Mouse (Mus musculus) midbrain, embryonic 16.5 days (tissue): ENCODE measurements around the gene Sae1. TPM values are rescaled to one million over a fixed set of nuclear protein-coding genes. Genes with fewer than 3 reads are reported as not detected.

Source experiments
- ATAC-seq: fragments of 200-750 bp; cut with Nextera tagmentation; 2 replicates; pipeline ENCODE4 v1.8.0; 2017; ENCODE audit warnings: moderate TSS enrichment
- H3K27ac ChIP-seq: fragments of 300-500 bp; sonication (generic); 2 replicates; pipeline ENCODE4 v1.5.1; 2014; ENCODE audit warnings: mild to moderate bottlenecking, low read length, mixed read lengths
- H3K27me3 ChIP-seq: fragments of 300-500 bp; sonication (generic); 2 replicates; pipeline ENCODE4 v1.6.1; 2014; ENCODE audit warnings: low read depth, low read length, mixed read lengths; ENCODE audit not compliant: control insufficient read depth, insufficient read depth
- H3K36me3 ChIP-seq: fragments of 300-500 bp; sonication (generic); 2 replicates; pipeline ENCODE4 v1.6.1; 2014; ENCODE audit warnings: mild to moderate bottlenecking, low read length, moderate library complexity, mixed read lengths; ENCODE audit not compliant: control insufficient read depth, insufficient read depth
- H3K4me1 ChIP-seq: fragments of 300-500 bp; sonication (generic); 2 replicates; pipeline ENCODE4 v1.6.1; 2014; ENCODE audit warnings: mild to moderate bottlenecking, low read length, mixed read lengths; ENCODE audit not compliant: control insufficient read depth, insufficient read depth
- H3K4me2 ChIP-seq: fragments of 300-500 bp; sonication (generic); 2 replicates; pipeline ENCODE4 v1.6.1; 2014; ENCODE audit warnings: mild to moderate bottlenecking, low read length, mixed read lengths
- H3K4me3 ChIP-seq: fragments of 300-500 bp; sonication (generic); 2 replicates; pipeline ENCODE4 v1.5.1; 2014; ENCODE audit warnings: low read depth, mild to moderate bottlenecking, low read length, moderate library complexity, mixed read lengths
- H3K9ac ChIP-seq: fragments of 300-500 bp; sonication (generic); 2 replicates; pipeline ENCODE4 v1.6.1; 2014; ENCODE audit warnings: low read depth, low read length, mixed read lengths
- H3K9me3 ChIP-seq: fragments of 300-500 bp; sonication (generic); replicated peaks from 2 replicates; pipeline ENCODE4 v1.6.1; 2014; ENCODE audit warnings: mild to moderate bottlenecking, low read length, mixed read lengths; ENCODE audit not compliant: control insufficient read depth, poor library complexity, severe bottlenecking
- WGBS: fragments of 180-500 bp; shearing (Covaris S2); extraction: QIAGEN DNeasy Blood & Tissue Kit; methylation state at CpG from one replicate; pipeline ENCODE4 v1.1.7; 2014; 5-methylcytosine and 5-hydroxymethylcytosine counted together
- polyA plus RNA-seq: library from polyadenylated mRNA; unstranded; fragments of >200 nt; fragmentation: Nextera tagmentation; extraction: Ambion mirVana; gene quantifications from 2 replicates; pipeline ENCODE4 v1.2.1, GENCODE M21; 2015

The Sae1 gene
- 239 and 255 TPM in 2 replicates for polyA plus RNA-seq

DNA sequence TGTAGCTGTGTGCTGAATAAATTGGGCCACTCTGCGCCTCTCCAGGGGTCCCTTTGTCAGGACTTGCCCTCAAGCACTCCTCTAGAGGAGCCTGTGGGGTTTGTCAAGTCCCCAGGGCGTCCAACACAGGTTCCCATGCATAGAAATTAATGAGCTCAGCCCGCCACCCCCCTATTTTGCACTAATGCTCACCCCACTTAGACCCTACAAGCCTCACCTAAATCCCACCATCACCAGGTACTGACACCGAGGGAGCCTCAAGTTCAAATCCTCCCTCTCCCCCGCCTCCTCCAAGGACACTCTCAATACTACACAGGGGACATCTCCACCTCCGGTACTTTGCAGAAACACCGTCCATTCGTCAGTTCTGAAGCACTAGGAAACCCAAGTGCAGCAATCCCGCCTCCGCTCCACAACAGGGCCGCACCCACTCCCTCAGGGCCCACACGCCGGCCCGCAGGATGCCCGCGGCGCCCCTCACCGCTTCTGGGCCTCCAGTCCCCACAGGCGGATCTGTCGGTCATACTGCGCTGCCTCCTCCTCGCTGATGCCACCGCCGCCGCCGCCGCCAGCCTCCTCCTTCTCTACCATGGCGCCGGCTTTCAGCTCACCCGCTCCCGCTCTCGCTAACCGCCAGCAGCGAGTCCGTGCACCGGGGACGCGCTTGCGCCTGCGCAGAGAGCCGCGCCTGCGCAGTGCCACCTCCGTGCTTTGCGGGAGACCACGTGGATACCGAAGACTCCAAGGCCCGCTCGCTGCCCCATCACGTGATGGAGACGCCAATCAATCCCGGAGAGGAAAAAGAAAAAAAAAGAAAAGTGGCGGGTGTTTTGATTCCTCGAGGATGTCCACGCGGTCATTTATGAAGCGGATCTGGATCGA is at the start of gene Sae1:
Gene Sae1 (minus strand): TSS at position 647 of the 882 bp plus-strand sequence.
- H3K27me3 ChIP-seq = no peaks in the 10 kb centered on the region
- H3K4me2 ChIP-seq = peak within 1 kb of the TSS; percentile 81
- WGBS = 1% methylated on average over 58 of the region's 58 CpGs
- peak within 1 kb of the TSS; percentile 95 for H3K4me3 ChIP-seq
- peak within 1 kb of the TSS; percentile 93 for H3K9ac ChIP-seq
- no peaks in the 10 kb centered on the region for H3K36me3 ChIP-seq
- H3K9me3 ChIP-seq = no peaks in the 10 kb centered on the region
- ATAC-seq = peak; percentile 91
- peaks cover 19% of the 10 kb centered on the region for H3K4me1 ChIP-seq
- H3K27ac ChIP-seq = peak within 1 kb of the TSS; percentile 83

DNA sequence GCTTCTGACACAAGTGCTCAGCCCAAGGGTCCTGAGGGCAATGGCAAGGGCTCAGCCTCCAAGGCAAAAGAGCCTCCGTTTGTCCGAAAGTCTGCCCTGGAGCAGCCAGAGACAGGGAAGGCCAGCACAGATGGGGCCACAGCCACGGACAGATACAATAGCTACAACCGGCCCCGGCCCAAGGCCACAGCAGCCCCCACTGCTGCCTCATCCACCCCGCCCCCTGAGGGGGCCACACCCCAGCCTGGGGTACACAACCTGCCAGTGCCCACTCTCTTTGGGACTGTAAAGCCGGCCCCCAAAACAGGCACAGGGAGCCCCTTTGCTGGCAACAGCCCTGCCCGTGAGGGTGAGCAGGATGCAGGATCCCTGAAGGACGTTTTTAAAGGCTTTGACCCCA is 47.5 kb upstream of the Sae1 start:
- Histone ChIP-seq H3K4me1 (no peaks in the 10 kb centered on the region), H3K4me3 (no peak overlapping the region), H3K9me3 (no peaks in the 10 kb centered on the region), H3K4me2 (no peak overlapping the region), H3K27me3 (no peaks in the 10 kb centered on the region), H3K9ac (no peak overlapping the region), H3K36me3 (peaks cover 48% of the 10 kb centered on the region), H3K27ac (no peak overlapping the region)
- ATAC-seq = no peak
- WGBS = 91% methylated on average over 9 of the region's 9 CpGs

DNA sequence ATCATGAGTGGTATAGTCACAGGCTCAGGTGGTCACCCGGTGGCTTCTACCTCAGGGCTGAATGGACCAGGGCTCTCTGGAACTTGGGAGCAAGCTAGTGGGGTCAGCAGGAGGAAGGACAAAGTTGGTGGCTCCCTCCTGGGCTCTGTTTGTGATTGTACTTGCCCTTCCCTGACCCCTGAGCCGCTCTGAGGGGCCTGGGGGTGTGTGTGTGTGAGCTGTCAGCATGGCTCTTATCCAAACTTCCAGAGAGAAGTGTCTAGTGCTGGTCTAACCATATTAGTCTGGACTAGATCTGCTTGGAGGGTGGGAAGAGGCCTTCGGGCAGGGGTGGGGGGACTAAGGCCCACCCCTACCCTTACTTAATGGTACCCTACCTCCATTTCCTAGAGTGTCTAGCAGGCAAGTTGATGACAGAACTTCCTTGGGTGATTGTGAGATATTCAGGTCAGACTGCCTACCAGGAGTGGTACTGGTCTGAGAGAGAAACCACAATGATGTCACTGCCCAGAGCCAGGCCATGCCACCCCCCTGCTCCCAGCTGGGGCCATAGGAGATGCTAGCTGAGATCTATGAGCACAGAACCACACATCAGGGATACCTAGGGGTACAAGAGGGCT is 45.9 kb upstream of the Sae1 start:
- no peaks in the 10 kb centered on the region for H3K9me3 ChIP-seq
- H3K4me1 ChIP-seq = no peaks in the 10 kb centered on the region
- no peak overlapping the region for H3K27ac ChIP-seq
- no peak overlapping the region for H3K4me2 ChIP-seq
- WGBS = 81% methylated on average over 3 of the region's 3 CpGs
- H3K36me3 ChIP-seq = peaks cover 64% of the 10 kb centered on the region
- ATAC-seq = no peak
- no peak overlapping the region for H3K4me3 ChIP-seq
- H3K27me3 ChIP-seq = no peaks in the 10 kb centered on the region
- H3K9ac ChIP-seq = no peak overlapping the region

DNA sequence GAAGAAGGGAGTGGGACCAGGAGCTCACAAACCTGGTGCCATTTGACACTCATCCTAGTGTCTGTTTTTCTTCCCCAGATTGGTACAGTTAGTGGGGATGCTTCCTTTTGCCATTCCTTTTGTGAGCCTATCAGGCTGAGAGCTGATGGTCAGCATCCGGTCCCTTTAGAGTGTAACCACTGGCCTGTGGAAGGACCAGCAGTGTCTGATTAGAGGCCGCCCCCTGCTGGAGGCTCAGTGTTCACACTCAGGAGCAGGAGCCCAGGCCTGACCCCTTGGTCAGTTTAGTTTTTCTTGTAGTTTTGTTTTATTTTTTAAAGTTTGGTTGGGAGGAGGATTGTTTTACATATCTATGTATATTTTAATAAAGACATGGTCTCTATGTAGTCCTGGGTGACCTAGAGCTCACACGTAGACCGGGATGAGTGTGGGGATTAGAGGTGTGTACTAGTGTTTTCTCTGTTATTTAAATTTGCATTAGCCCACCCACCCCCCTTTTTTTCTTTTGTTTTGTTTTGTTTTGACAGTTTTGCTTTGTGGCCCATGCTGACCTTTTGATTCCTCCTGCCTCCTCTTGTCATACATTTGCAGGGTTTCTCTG is 38.6 kb upstream of the Sae1 start:
- Histone ChIP-seq H3K9me3 (no peaks in the 10 kb centered on the region), H3K4me3 (no peak overlapping the region), H3K4me2 (no peak overlapping the region), H3K36me3 (peaks cover 64% of the 10 kb centered on the region), H3K27me3 (no peaks in the 10 kb centered on the region), H3K27ac (no peak overlapping the region), H3K9ac (no peak overlapping the region), H3K4me1 (no peaks in the 10 kb centered on the region)
- peak; percentile 67; the same call in 1 of the 2 replicates for ATAC-seq
- WGBS = 51% methylated on average over 4 of the region's 4 CpGs

DNA sequence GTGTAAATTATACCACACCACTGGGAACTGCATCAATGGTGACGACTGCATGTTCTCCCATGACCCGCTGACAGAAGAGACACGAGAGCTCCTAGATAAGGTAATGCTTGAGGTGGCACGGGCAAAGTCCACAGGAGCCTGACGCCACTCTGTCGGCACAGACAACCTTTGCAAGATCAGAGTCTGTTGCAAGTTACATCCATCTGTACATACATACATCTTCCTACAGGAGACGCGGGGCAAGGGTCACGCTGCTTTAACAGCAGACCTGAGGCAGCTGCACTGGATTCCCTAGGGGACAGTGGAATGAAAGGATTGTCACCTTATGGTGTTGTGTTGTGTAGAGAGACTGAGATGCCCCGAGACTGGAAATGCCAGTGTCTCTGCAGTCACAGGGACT is 38.1 kb upstream of the Sae1 start:
- Histone ChIP-seq H3K4me3 (no peak overlapping the region), H3K9me3 (no peaks in the 10 kb centered on the region), H3K4me1 (no peaks in the 10 kb centered on the region), H3K36me3 (peaks cover 68% of the 10 kb centered on the region), H3K27ac (no peak overlapping the region), H3K4me2 (no peak overlapping the region), H3K9ac (no peak overlapping the region), H3K27me3 (no peaks in the 10 kb centered on the region)
- 94% methylated on average over 10 of the region's 10 CpGs for WGBS
- ATAC-seq = no peak

DNA sequence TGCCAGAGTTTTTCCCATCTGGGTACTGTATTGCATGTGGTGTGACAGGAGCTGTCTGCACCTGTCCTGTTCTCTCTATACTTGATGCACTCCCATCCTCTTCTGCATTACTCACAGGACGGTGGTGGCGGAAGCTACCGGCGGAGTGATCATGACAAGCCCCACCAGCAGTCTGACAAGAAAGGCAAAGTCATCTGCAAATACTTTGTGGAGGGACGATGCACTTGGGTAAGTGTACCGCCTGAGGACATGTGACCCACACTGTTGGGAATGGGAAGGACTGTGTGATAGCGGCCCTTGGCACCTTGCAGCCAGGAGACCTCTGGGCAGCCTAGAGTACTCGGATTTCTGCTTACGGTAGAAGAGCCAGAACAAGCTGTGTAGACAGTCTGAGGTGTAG is 36.1 kb upstream of the Sae1 start:
- 92% methylated on average over 9 of the region's 9 CpGs for WGBS
- H3K4me1 ChIP-seq = no peaks in the 10 kb centered on the region
- no peak overlapping the region for H3K4me2 ChIP-seq
- peaks cover 59% of the 10 kb centered on the region for H3K36me3 ChIP-seq
- no peak overlapping the region for H3K4me3 ChIP-seq
- no peak for ATAC-seq
- no peak overlapping the region for H3K27ac ChIP-seq
- H3K27me3 ChIP-seq = no peaks in the 10 kb centered on the region
- H3K9me3 ChIP-seq = no peaks in the 10 kb centered on the region
- no peak overlapping the region for H3K9ac ChIP-seq

DNA sequence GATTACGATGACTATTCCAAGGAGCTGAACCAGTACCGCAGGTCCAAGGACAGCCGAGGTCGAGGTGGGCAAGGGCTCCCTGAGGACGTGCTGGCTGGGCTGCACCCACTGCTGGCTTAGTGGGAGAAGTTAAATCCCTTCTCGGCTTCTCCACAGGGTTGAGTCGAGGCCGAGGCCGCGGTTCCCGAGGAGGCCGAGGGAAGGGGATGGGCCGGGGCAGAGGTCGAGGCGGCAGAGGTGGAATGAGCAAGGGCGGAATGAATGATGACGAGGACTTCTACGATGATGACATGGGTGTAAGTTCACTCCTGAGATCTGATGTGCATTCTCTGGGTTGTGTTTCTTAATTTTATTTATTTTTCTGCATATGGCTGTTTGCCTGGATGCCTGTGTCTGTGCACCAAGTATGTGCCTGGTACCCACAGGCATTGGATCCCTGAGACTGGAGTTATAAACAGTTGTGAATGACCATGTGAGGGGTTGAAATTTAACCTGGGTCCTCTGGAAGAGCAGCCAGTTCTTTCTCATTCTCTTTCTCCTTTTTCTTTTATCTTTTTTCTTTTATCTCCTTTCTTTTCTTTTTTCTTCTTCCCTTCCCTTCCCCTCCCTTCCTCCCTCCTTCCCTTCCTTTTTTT is 34.7 kb upstream of the Sae1 start:
- H3K9me3 ChIP-seq = no peaks in the 10 kb centered on the region

DNA sequence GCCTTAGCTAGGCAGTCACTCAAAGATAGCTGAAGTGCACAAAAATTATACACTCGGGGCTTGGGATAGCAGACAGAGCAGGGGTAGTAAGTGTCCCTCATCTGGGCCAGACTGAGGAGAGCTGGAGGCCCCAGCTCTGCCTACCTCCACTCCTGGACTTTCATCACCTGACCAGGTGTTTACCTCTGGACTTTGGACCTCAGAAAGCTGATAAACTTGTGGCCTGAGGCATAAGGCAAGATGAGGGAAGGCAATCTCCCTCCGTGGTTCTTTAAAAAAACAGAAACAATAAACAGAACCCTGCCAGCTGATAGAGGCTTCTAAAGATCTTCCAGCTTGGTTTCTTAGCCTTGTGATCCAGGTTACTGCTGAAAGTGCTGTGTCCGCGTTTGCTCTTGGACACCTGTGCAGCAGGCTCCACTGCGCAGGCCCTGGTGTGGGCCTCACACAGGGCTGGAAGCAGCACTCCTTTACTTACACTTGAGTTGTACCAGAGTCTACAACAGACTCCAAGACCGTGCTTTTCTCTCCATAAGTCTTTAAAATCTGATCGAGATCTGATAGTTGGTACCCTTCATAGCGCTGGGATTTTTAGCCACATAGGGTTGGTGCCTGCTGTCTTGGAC is 33.0 kb upstream of the Sae1 start:
- 96% methylated on average over 8 of the region's 8 CpGs for WGBS
- Histone ChIP-seq H3K9ac (no peak overlapping the region), H3K4me3 (no peak overlapping the region), H3K36me3 (peaks cover 49% of the 10 kb centered on the region), H3K27me3 (no peaks in the 10 kb centered on the region), H3K27ac (no peak overlapping the region), H3K4me1 (no peaks in the 10 kb centered on the region), H3K9me3 (no peaks in the 10 kb centered on the region), H3K4me2 (no peak overlapping the region)
- ATAC-seq = no peak

More for the DNA sequence above, 34.7 kb upstream of the Sae1 start:
- no peak overlapping the region for H3K27ac ChIP-seq
- no peak overlapping the region for H3K9ac ChIP-seq
- H3K27me3 ChIP-seq = no peaks in the 10 kb centered on the region
- peaks cover 54% of the 10 kb centered on the region for H3K36me3 ChIP-seq
- WGBS = 87% methylated on average over 18 of the region's 18 CpGs
- no peak overlapping the region for H3K4me3 ChIP-seq
- H3K4me1 ChIP-seq = no peaks in the 10 kb centered on the region
- H3K4me2 ChIP-seq = no peak overlapping the region
- ATAC-seq = no peak
